Mouse (Mus musculus): Measurements from ENCODE around the gene Tada3.

DNA sequence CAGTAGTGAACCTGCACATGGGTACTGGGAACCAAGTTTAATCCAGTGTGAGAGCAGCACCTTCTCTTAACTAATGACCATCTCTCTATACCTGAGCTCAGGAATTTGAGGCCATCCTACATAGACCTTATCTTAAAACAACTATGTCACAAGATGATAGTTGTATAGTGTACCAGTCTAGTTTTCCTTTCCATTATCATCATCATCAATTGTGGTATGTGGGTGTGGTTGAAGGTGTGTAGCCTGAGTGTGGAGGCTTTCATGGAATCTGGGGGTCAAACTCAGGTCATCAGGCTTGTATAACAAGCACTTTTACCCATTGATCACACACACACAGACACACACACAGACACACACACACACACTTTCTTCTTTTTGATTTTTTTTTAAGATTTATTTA lies 27.1 kb downstream of the Tada3 start:
- no peak for TF ChIP-seq GATA1 (IDR thresholded peaks at IDR 0.05; ENCODE audit: borderline replicate concordance, low read length)
- no peak for TF ChIP-seq FLI1 (IDR thresholded peaks at IDR 0.05; ENCODE audit: low read length)
